Mouse (Mus musculus) CH12.LX (cell line): Measurements from ENCODE around the gene Tmem239.

Experiments
- BHLHE40 ChIP-seq: IDR thresholded peaks from 2 replicates; pipeline ENCODE4 v1.6.1; 2011; ENCODE audit warnings: mild to moderate bottlenecking, low read depth, low read length, improper control_type of control experiment
- MXI1 ChIP-seq: IDR thresholded peaks from 2 replicates; pipeline ENCODE4 v1.6.1; 2011; ENCODE audit warnings: mild to moderate bottlenecking, low read depth, low read length, improper control_type of control experiment

DNA sequence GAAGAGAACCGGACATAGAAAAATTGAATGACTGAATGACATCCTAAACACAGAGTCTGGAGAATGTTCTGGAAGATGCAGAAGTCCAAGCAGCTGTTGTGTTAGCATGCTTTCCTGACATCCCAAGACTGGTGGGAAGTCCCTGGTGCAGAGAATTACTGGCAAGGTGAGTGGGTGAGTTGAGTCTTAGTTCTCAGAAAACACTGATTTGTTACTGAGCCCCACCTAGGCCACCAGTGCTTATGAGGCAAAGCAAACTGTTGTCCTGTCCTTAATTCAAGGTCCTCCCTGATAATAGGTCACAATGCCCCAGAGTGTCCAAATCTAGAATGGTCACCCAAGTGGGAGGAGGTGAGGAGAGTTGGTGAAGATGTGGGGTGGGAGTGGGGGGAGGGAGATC is 1.3 kb upstream of the Tmem239 start, which contains the start of the genes Gm28372 and 1700020A23Rik:
- TF ChIP-seq MXI1, result no peak
- no peak for TF ChIP-seq BHLHE40
